ENCODE assay signal across 40 mouse cellular contexts in the genomic region with DNA sequence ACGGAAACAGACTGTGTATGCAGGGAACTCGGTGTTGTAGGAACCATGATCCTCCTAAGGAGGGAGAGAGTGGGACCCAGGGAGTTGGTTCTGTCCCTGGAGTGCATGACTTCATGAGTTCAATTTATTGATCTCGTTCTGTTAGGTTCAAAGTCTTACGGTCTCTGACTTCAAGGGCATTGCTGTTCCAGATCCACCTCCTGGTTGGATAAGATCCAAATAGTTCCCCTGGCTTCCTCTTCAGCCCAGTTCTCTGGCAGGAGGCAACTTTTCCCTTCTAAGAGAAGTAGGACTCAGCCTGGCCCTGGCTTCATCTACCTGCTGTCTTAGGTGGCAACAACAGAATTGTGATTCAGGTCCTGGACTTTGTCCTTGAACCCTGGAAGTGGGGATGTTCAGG. TPM values are rescaled to one million over a fixed set of nuclear protein-coding genes. Genes with fewer than 3 reads are reported as not detected.
"Had no signal": no experiment of that assay in that cellular context is flagged by ENCODE, and none has a peak within 500 bp of the region (broad histone marks: within the 10 kb centered on the region; RNA-seq: fewer than 3 reads in every experiment).

No protein-coding gene starts in this region.

- H3K4me3 ChIP-seq: left cerebral cortex, adult 2 months; limb, embryonic 13.5 days; liver, embryonic 13.5 days; liver, embryonic 15.5 days; lung, embryonic 15.5 days; midbrain, embryonic 13.5 days; midbrain, embryonic 15.5 days; myocyte; neural tube, embryonic 12.5 days had no signal

- H3K27ac ChIP-seq: left cerebral cortex, adult 2 months; limb, embryonic 10.5 days; limb, embryonic 12.5 days; limb, embryonic 13.5 days; limb, embryonic 15.5 days; liver, embryonic 13.5 days; liver, embryonic 14.5 days; liver, embryonic 15.5 days; lung, embryonic 15.5 days; macrophage; midbrain, embryonic 12.5 days; midbrain, embryonic 13.5 days; midbrain, embryonic 15.5 days; neural tube, embryonic 12.5 days had no signal

- H3K9me3 ChIP-seq: limb, embryonic 10.5 days; limb, embryonic 12.5 days; limb, embryonic 13.5 days; limb, embryonic 15.5 days; liver, embryonic 13.5 days; liver, embryonic 15.5 days; lung, embryonic 15.5 days; megakaryocyte, embryonic 14.5 days; midbrain, embryonic 10.5 days; midbrain, embryonic 12.5 days; midbrain, embryonic 13.5 days; midbrain, embryonic 15.5 days; neural tube, embryonic 12.5 days had no signal

- H3K4me2 ChIP-seq: liver, embryonic 13.5 days; liver, embryonic 15.5 days; midbrain, embryonic 11.5 days had no signal

- H3K36me3 ChIP-seq: limb, embryonic 10.5 days; limb, embryonic 12.5 days; limb, embryonic 13.5 days; limb, embryonic 15.5 days; liver, embryonic 13.5 days; liver, embryonic 15.5 days; lung, embryonic 15.5 days; midbrain, embryonic 10.5 days; midbrain, embryonic 12.5 days; midbrain, embryonic 13.5 days; midbrain, embryonic 15.5 days; neural tube, embryonic 12.5 days had no signal

- H3K9ac ChIP-seq: limb, embryonic 12.5 days; limb, embryonic 13.5 days; limb, embryonic 15.5 days; liver, embryonic 13.5 days; liver, embryonic 14.5 days; liver, embryonic 15.5 days; lung, embryonic 14.5 days; lung, embryonic 15.5 days; midbrain, embryonic 12.5 days; midbrain, embryonic 13.5 days; midbrain, embryonic 15.5 days had no signal

RNA-seq across cellular contexts. Expression of a gene that starts 40.1 kb away (rescaled TPM):
- total RNA-seq: left cerebral cortex, adult 18-20 months; left cerebral cortex, adult 2 months; left cerebral cortex, adult 8-10 months; left cerebral cortex, postnatal 10 days; left cerebral cortex, postnatal 14 days; left cerebral cortex, postnatal 25 days; left cerebral cortex, postnatal 36 days; left cerebral cortex, postnatal 4 days; megakaryocyte progenitor cell, adult 5-6 weeks; megakaryocyte, adult 5-6 weeks; megakaryocyte-erythroid progenitor cell, adult 5-6 weeks; midbrain, postnatal 0 days; monocyte, adult 5-6 weeks had no signal
- polyA plus RNA-seq: limb, embryonic 10.5 days; limb, embryonic 11.5 days; limb, embryonic 12.5 days; limb, embryonic 13.5 days; limb, embryonic 14.5 days; limb, embryonic 15.5 days; liver, embryonic 13.5 days; liver, embryonic 14.5 days; liver, embryonic 15.5 days; liver, embryonic 16.5 days; lung, adult 2 months; lung, embryonic 14.5 days; lung, embryonic 15.5 days; lung, embryonic 16.5 days; lung, postnatal 0 days; macrophage; midbrain, embryonic 10.5 days; midbrain, embryonic 11.5 days; midbrain, embryonic 12.5 days; midbrain, embryonic 13.5 days; midbrain, embryonic 14.5 days; midbrain, embryonic 15.5 days; midbrain, embryonic 16.5 days; midbrain, postnatal 0 days; myocyte; neural tube, embryonic 11.5 days; neural tube, embryonic 12.5 days had no signal
